Mouse (Mus musculus): ENCODE measurements around the gene Tuba3a.

- TF ChIP-seq CHD2 (IDR thresholded peaks at IDR 0.05; ENCODE audit: low read depth, low read length) (no peak), ZNF384 (IDR thresholded peaks at IDR 0.05; ENCODE audit: low read depth, low read length) (no peak), HCFC1 (IDR thresholded peaks at IDR 0.05; ENCODE audit: borderline replicate concordance, insufficient read depth, low read length) (no peak), ZC3H11A (IDR thresholded peaks at IDR 0.05; ENCODE audit: borderline replicate concordance, low read depth, low read length) (no peak)
Measured at GRCm38 (mm10) chr6:125314746-125315145, 28.9 kb upstream of the Tuba3a start.

Data from ES-E14 (cell line).